Mouse (Mus musculus) spleen, postnatal 10 days (tissue): ENCODE data around the gene Fam131c.

Experiments used
- DNase-seq, 2 experiments: peaks; one replicate each; pipeline ENCODE4 v3.0.0; 2021 to 2022; ENCODE audit warnings: low spot score in 2 of 2

Fam131c gene

DNA sequence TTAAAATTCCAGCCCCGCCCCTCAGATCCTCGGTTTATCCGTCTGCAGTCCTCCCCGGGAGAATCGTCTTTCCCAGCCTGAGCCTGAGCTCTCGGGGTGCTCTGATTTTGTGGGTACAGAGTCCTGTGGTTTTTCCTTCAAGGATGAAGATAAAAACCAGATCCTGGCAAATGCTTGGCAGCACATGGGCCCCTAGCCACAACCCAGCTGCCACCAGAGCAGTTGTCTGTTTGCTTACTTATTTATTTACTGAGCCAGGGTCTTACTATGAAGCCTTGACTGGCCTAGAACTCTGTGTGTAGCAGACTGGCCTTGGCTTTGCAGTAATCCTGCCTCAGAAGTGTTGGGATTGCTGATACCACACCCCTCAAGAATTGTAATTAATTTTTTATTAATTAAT lies 8.8 kb upstream of the Fam131c start:
- no peak for DNase-seq

DNA sequence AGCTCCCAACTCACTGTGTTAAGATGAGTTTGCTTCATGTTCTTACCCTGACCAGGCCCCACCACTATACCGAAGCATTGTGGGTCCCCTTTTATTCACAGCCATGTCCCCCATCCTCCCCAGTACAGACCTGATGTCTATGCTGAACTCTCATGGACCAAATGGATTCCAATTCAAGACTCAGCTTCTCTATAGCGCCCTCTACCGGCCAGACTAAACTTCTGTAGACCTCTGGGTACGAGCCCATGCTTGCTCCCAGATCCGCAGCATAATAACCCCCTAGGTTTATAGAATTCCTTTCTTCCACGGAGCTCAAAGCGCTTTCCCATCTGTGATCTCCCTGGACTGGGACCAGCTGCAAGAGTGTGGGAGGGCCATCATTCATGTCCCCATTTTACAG lies 7.2 kb upstream of the Fam131c start:
- DNase-seq, result peak in 1 of 2 experiments; percentile 60

DNA sequence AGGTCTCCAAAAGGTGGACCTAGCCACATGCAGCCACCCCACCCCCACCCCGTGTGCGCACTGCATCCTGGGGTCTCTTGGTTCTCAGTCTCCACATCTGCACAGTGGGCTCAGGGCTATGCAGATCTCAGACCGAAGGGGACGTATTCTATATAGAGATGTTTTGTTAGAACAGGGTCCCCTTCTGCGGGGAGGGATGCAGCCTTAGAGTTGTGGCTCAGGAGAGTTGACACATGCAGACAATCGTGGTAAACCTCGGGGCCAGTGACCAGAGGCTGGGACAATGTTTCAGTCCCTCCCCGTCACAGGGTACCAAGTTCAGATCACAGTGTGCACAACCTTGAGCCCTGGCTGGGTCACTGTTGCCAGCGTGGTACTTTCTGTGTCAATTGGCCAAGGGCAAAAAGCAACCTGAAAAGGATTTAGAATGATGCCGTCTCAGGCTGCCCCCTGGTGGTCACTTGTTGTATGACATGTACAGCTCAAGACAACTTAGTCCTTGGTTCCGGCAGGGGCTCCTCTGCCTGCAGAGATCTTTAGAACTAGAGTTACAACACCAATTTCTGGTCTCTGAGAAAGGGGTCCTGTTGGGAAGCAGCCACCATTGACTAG lies 5.0 kb upstream of the Fam131c start:
- DNase-seq, result peak; percentile 65 to 84

GRCm38 (mm10) chr4:141365126-141365525 lies 2.9 kb upstream of the Fam131c start:
- no peak for DNase-seq

DNA sequence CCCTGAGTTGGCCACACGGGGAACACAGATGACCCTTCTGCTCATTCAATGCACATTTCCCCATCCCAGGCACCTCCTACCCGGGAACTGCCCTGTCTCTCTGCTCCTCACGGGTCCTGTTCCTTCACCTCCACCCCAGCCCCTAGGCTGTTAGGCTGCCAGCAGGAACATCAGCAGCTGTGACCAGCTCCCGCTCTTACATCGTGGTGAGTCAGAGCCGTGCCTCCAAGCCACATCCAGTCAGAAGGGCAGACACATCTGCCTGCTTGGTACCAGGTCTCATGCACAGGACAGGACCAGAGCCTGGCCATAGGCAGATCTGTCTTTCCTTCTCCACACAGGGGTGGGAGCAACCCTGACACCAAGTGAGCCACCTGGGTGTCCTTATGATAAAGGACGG lies 2.1 kb upstream of the Fam131c start:
- DNase-seq, result no peak

- no peak for DNase-seq
These were observed 4.4 kb downstream of the Fam131c start for GRCm38 (mm10) chr4:141372426-141372825.

- DNase-seq, result no peak
These were observed 11.7 kb downstream of the Fam131c start for GRCm38 (mm10) chr4:141379674-141380073.

DNA sequence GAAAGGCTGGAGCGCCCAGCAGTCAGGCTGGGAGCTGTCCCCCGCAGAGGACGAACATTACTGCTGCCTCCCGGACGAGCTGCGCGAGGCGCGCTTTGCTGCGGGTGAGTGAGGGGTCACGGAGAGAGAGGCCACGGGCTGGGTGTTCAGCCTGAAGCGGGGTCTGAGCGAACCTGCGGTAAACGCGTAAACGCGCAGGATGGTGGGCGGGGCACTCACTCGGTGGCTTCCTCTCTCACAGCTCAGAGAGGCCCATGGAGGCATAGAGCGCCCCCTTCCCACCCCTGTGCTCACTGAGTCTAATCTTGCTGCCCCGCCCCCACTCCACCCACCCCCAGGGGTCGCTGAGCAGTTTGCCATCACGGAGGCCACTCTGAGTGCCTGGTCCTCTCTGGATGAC lies 14.4 kb downstream of the Fam131c start:
- peak in 1 of 2 experiments; percentile 43 for DNase-seq

DNA sequence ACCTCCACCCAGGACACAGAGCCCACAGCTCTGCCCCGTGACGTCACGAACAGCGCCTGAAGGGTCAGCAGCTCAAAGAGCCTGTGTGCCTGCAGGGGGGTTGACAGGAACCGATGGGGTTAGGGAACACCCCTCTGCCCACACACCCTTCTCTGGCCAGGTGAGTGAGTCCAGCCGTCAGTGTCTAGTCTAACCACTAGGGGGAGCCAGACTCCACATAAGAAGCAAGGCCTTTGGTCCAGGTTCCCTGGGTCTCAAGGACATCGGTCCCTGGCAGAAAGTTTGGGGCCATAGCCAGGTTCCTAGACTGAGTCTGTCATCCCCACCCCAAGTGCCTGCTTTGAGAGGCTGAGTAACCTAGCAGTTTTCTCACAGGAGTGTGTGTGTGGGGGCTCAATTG lies 17.3 kb downstream of the Fam131c start:
- DNase-seq, result peak; percentile 32 to 54

GRCm38 (mm10) chr4:141386150-141386549 lies 18.1 kb downstream of the Fam131c start:
- DNase-seq, result no peak

DNA sequence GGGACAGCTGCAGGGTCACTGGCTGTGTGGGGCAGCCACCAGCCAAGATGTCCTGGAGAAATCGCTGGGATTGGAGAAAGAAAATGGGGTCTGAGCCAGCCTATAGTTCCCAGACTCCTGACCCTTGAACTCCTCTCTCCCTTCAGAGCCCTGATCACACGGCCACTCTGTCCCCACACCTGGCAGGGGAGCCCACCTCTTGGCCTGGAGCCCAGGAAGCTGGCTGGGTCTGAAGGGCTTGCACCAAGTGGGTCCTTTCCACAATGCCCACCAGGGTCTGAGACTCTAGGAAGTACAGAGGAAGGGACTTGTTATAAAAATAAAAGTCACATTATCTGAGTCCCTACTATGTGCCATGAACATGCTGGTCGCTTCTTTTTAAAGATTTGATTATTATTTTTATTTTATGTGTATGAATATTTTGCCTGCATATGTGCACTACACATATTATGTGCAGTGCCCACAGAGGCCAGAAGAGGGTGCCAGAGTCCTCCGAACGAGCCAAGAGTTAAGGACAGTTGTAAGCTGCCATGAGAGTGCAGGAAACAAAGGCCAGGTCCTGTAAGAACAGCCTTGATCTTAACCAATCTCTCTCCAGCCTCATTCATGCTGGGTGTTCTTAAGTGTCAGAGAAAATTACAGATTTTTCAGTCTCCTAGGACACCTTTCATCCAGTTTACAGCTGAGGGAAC lies 19.2 kb downstream of the Fam131c start:
- DNase-seq, result peak; percentile 61 to 83

- DNase-seq, result no peak
These were observed 19.9 kb downstream of the Fam131c start for GRCm38 (mm10) chr4:141387933-141388332.

- no peak for DNase-seq
These were observed 21.5 kb downstream of the Fam131c start for GRCm38 (mm10) chr4:141389366-141390150.

DNA sequence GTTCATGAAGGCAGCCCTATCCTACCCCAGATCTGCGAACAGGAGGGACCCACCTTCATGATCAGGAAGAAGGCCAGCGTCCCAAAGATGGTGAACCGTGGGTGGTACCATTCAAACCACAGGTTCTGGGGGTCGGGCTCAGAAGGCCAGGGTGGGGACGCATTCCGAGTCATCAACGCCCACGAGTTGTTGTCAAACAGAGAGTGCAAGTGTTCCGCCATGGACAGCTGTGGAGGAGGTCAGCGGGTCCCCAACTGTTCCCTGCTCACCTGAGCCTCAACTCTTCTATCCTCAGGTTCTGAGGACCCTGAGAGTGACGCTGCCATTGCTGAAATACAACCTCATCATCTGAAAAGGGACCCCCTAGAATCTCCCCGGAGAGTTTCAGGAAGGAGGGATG lies 23.3 kb downstream of the Fam131c start:
- DNase-seq, result no peak

GRCm38 (mm10) chr4:141394751-141395150 lies 26.7 kb downstream of the Fam131c start:
- no peak for DNase-seq

DNA sequence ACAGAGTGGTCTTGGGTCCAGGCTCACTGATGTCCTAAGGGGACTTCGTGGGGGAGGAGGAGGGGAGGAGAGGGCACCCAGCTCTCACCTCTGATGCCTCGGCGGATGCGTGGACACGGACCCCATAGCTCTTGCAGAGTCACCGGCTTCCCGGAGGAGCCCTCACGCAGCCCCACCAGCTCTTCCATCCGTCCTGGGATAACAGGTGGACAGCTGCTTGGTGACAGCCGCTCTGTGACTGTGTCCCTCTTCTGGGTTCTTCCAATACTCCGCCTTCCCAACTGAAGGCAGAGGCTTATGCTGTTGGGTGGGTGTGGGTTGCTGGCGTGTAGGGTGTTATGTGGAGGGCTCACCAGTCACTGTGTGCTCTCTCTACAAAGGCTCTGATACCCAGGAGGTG lies 29.8 kb downstream of the Fam131c start:
- no peak for DNase-seq

- no peak for DNase-seq
These were observed 30.5 kb downstream of the Fam131c start, which contains the start of gene Clcnka for GRCm38 (mm10) chr4:141398545-141398944. TSS of gene Clcnka (minus strand) at chr4:141398724.

DNA sequence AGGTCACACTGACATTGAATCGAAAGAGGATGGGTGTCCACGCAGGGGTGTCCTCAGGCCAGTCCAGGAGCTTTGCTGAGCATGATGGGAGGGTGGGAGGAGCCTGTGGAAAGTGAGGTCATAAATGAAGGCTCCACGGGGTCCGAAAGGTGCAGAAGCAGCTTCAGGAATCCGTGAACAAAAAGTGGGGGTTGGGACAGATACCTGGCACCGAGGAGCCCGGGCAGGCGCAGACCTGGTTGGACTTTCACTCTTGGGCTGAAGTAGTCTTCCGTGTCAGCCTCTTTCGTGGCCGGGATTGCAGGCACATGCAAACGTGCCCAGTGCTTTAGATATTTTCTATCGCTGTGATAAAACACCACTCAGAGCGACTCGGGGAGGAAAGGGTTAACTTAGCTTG lies 32.2 kb downstream of the Fam131c start:
- no peak for DNase-seq

DNA sequence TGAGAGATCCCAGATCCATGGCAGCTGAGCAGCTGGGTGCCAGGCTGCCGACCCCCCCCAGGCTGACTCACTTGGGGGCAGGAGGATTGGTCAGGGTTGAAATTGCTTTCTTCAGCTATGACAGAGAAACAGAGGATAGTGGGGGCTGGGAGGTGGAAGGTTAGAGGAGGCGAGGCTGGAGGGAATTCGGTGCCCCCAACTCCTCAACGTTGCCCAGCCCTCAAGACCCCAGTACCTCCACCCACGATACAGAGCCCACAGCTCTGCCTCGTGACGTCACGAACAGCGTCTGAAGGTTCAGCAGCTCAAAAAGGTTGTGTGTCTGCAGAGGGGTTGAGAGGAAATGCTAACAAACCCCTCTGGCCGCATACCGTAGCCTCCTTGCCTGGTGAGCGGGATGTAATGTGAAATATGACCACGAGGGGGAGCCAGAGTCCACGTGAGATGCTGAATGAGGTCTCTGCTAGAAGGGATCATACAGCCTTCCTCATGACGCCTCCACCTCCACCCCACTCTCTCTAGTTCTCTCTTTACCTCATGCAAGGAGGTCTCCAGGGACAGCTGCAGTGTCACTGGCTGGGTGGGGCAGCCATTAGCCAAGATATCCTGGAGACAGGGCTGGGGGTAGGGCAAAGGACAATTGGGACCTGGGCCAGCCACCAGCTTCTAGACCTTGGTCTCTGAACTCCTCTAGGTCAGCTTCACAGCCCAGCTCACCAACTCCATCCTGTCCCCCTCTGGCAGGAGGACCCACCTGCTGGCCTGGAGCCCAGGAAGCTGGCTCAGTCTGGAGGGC lies 36.7 kb downstream of the Fam131c start:
- DNase-seq, result peak; percentile 83 to 88

- no peak for DNase-seq
These were observed 37.2 kb downstream of the Fam131c start for GRCm38 (mm10) chr4:141405314-141405622.

- DNase-seq, result peak in 1 of 2 experiments; percentile 60
These were observed 38.7 kb downstream of the Fam131c start for GRCm38 (mm10) chr4:141406516-141407299.
